In the genomic region with DNA sequence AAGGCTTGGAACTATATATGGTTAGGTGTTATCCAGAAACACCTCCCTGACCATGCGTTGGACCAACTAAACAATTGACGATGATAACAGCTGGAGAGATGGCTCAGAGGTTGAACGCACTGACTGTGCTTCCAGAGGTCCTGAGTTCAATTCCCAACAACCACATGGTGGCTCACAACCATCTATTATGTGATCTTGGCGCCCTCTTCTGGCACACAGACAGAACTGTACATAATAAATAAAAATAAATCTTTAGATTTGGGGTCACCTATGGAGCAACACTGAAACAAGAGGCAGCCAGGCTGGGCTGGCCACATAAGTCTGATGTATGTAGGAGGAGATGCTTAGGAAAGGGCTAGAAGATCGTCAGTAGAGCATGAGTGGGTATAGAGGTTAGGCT, we compare ENCODE assay signal across 13 mouse cellular contexts. TPM values are rescaled to one million over a fixed set of nuclear protein-coding genes. Genes with fewer than 3 reads are reported as not detected.
DNase-seq lines count a peak whose midpoint lies in the region; ATAC-seq and TF ChIP-seq lines count a peak whose summit lies in the region.
"Had no signal": no experiment of that assay in that cellular context is flagged by ENCODE, and none has a peak within 500 bp of the region (broad histone marks: within the 10 kb centered on the region; RNA-seq: fewer than 3 reads in every experiment).

No protein-coding gene starts in this region.

- H3K27me3 ChIP-seq in kidney, adult 2 months (replicated peaks; ENCODE audit: control insufficient read depth, insufficient read depth, low read length): no peaks in the 10 kb centered on the region
- no peaks in the 10 kb centered on the region for H3K27me3 ChIP-seq in ES-Bruce4 (ENCODE audit: control insufficient read depth, insufficient read depth, low read length, poor library complexity, severe bottlenecking)
- peaks cover 26% of the 10 kb centered on the region for H3K27me3 ChIP-seq in liver, embryonic 13.5 days
- peaks cover 45% of the 10 kb centered on the region for H3K27me3 ChIP-seq in embryonic facial prominence, embryonic 10.5 days (replicated peaks; ENCODE audit: low read depth, poor library complexity, severe bottlenecking)

- DNase-seq in kidney, adult 2 months: peak; percentile 21
- DNase-seq in kidney, postnatal 25 days: no peak
- peak; percentile 63 for DNase-seq in A20 (ENCODE audit: low read depth, low spot score)
- no peak for DNase-seq in liver, embryonic 13.5 days
- no peak for DNase-seq in embryonic facial prominence, embryonic 10.5 days (ENCODE audit: low spot score)
- no peak for DNase-seq in cerebellum, adult 18-20 months
- no peak for DNase-seq in cerebellum, postnatal 36 days
- DNase-seq: kidney, adult 8-10 months; right cerebral cortex, adult 18-20 months had no signal

- no peak for TF ChIP-seq POLR2A in kidney, adult 2 months (IDR thresholded peaks at IDR 0.05; ENCODE audit: low read depth, low read length)
- TF ChIP-seq POLR2A in ES-Bruce4 (IDR thresholded peaks at IDR 0.05; ENCODE audit: insufficient read depth, low read length): no peak

- H3K36me3 ChIP-seq in kidney, adult 2 months (ENCODE audit: control insufficient read depth, insufficient read depth, low read length): no peaks in the 10 kb centered on the region
- peaks cover 9% of the 10 kb centered on the region; the same call in 1 of the 2 replicates for H3K36me3 ChIP-seq in ES-Bruce4 (ENCODE audit: control insufficient read depth, insufficient read depth, low read length, poor library complexity, severe bottlenecking)
- 0 out of 2 replicates have a peak, but pooled peaks cover 15% of the 10 kb centered on the region for H3K36me3 ChIP-seq in liver, embryonic 13.5 days
- H3K36me3 ChIP-seq in embryonic facial prominence, embryonic 10.5 days (replicated peaks): peaks cover 85% of the 10 kb centered on the region

- H3K4me2 ChIP-seq in liver, embryonic 13.5 days: no peak overlapping the region
- H3K4me2 ChIP-seq: lung, embryonic 15.5 days had no signal

- no peak for TF ChIP-seq EP300 in ES-Bruce4 (IDR thresholded peaks at IDR 0.05; ENCODE audit: insufficient read depth, low read depth, low read length)

- no peak overlapping the region for H3K4me3 ChIP-seq in kidney, adult 2 months (ENCODE audit: insufficient read depth, low read depth, low read length)
- H3K4me3 ChIP-seq in ES-Bruce4 (ENCODE audit: low read depth, low read length): peak overlapping the region; percentile 1; the same call in 1 of the 2 replicates
- no peak overlapping the region for H3K4me3 ChIP-seq in liver, embryonic 13.5 days (replicated peaks)
- H3K4me3 ChIP-seq in embryonic facial prominence, embryonic 10.5 days: no peak overlapping the region
- H3K4me3 ChIP-seq: lung, embryonic 15.5 days; myocyte had no signal

- peak; percentile 35; the same call in 1 of the 2 replicates for TF ChIP-seq CTCF in kidney, adult 2 months (conservative IDR thresholded peaks at IDR 0.05; ENCODE audit: insufficient read depth, insufficient read length, low read depth, low read length)
- peak; percentile 51 for TF ChIP-seq CTCF in ES-Bruce4 (IDR thresholded peaks at IDR 0.05; ENCODE audit: low read depth, low read length)

- no peaks in the 10 kb centered on the region for H3K4me1 ChIP-seq in kidney, adult 2 months (ENCODE audit: control insufficient read depth, insufficient read depth, low read length)
- peaks cover 2% of the 10 kb centered on the region for H3K4me1 ChIP-seq in ES-Bruce4 (ENCODE audit: control insufficient read depth, insufficient read depth, low read length)
- peaks cover 16% of the 10 kb centered on the region for H3K4me1 ChIP-seq in liver, embryonic 13.5 days (replicated peaks)
- H3K4me1 ChIP-seq in embryonic facial prominence, embryonic 10.5 days: peaks cover 16% of the 10 kb centered on the region
- H3K4me1 ChIP-seq: lung, embryonic 15.5 days had no signal

- ATAC-seq in liver, embryonic 13.5 days (ENCODE audit: low read depth): 0 out of 2 replicates have a peak, but pooled peaks have one; percentile 22

- no peak overlapping the region for H3K27ac ChIP-seq in kidney, adult 2 months (ENCODE audit: insufficient read depth, low read depth, low read length)
- 0 out of 2 replicates have a peak overlapping the region, but pooled peaks have one; percentile 3 for H3K27ac ChIP-seq in ES-Bruce4 (ENCODE audit: insufficient read depth, low read length)
- no peak overlapping the region for H3K27ac ChIP-seq in liver, embryonic 13.5 days
- H3K27ac ChIP-seq in embryonic facial prominence, embryonic 10.5 days (replicated peaks): no peak overlapping the region
- H3K27ac ChIP-seq: lung, embryonic 15.5 days had no signal

- 73% methylated on average over 5 of the region's 5 CpGs for WGBS in kidney, adult 2 months
- 31% methylated on average over 5 of the region's 5 CpGs for WGBS in liver, embryonic 13.5 days (ENCODE audit: insufficient replicate concordance)
- 67% methylated on average over 5 of the region's 5 CpGs for WGBS in embryonic facial prominence, embryonic 10.5 days

- no peak overlapping the region for H3K9ac ChIP-seq in ES-Bruce4 (ENCODE audit: low read depth, poor library complexity, severe bottlenecking)
- no peak overlapping the region for H3K9ac ChIP-seq in liver, embryonic 13.5 days
- H3K9ac ChIP-seq: lung, embryonic 15.5 days had no signal

- no peaks in the 10 kb centered on the region for H3K9me3 ChIP-seq in ES-Bruce4 (replicated peaks; ENCODE audit: control insufficient read depth, insufficient read depth, low read length, poor library complexity, severe bottlenecking)
- no peaks in the 10 kb centered on the region for H3K9me3 ChIP-seq in liver, embryonic 13.5 days (replicated peaks)
- no peaks in the 10 kb centered on the region for H3K9me3 ChIP-seq in embryonic facial prominence, embryonic 10.5 days
- H3K9me3 ChIP-seq: lung, embryonic 15.5 days had no signal

RNA-seq across cellular contexts. Expression of a gene that starts 8.6 kb away (rescaled TPM):
- 1.7 and 3.0 TPM in 2 replicates for polyA plus RNA-seq in kidney, adult 2 months (2012; rRNA removed)
- 19.8 and 21.4 TPM in 2 replicates for polyA plus RNA-seq in ES-Bruce4 (2011; ENCODE audit: insufficient read depth, insufficient read length, low read depth, missing spikeins)
- polyA plus RNA-seq in liver, embryonic 13.5 days (2015; fragmentation: Nextera tagmentation; extraction: Ambion mirVana): 0.21 and 0.31 TPM in 2 replicates
- 11.4 and 13.0 TPM in 2 replicates for polyA plus RNA-seq in embryonic facial prominence, embryonic 10.5 days (2016; fragmentation: Nextera tagmentation; extraction: Ambion mirVana)

RNA-seq across cellular contexts. Expression of a gene that starts 11.4 kb away (rescaled TPM):
- 2.7 and 6.0 TPM in 2 replicates for polyA plus RNA-seq in kidney, adult 2 months (2012; rRNA removed)
- polyA plus RNA-seq in ES-Bruce4 (2011; ENCODE audit: insufficient read depth, insufficient read length, low read depth, missing spikeins): 8.5 and 9.1 TPM in 2 replicates
- polyA plus RNA-seq in liver, embryonic 13.5 days (2015; fragmentation: Nextera tagmentation; extraction: Ambion mirVana): 14.0 and 15.1 TPM in 2 replicates
- 2.0 and 2.1 TPM in 2 replicates for polyA plus RNA-seq in embryonic facial prominence, embryonic 10.5 days (2016; fragmentation: Nextera tagmentation; extraction: Ambion mirVana)

RNA-seq across cellular contexts. Expression of a gene that starts 21.1 kb away (rescaled TPM):
- polyA plus RNA-seq in kidney, adult 2 months (2012; rRNA removed): not detected in 2 replicates
- not detected in 2 replicates for polyA plus RNA-seq in ES-Bruce4 (2011; ENCODE audit: insufficient read depth, insufficient read length, low read depth, missing spikeins)
- polyA plus RNA-seq in liver, embryonic 13.5 days (2015; fragmentation: Nextera tagmentation; extraction: Ambion mirVana): 0.32 and 0.38 TPM in 2 replicates
- 0.04 TPM in 1 of 2 replicates, not detected in the other for polyA plus RNA-seq in embryonic facial prominence, embryonic 10.5 days (2016; fragmentation: Nextera tagmentation; extraction: Ambion mirVana)
- polyA plus RNA-seq: heart, embryonic 16.5 days; lung, embryonic 15.5 days had no signal

RNA-seq across cellular contexts. Expression of a gene that starts 21.6 kb away (rescaled TPM):
- polyA plus RNA-seq in kidney, adult 2 months (2012; rRNA removed): 44.4 and 48.3 TPM in 2 replicates
- polyA plus RNA-seq in ES-Bruce4 (2011; ENCODE audit: insufficient read depth, insufficient read length, low read depth, missing spikeins): 129 and 136 TPM in 2 replicates
- 150 and 166 TPM in 2 replicates for polyA plus RNA-seq in liver, embryonic 13.5 days (2015; fragmentation: Nextera tagmentation; extraction: Ambion mirVana)
- 160 and 175 TPM in 2 replicates for polyA plus RNA-seq in embryonic facial prominence, embryonic 10.5 days (2016; fragmentation: Nextera tagmentation; extraction: Ambion mirVana)

RNA-seq across cellular contexts. Expression of a gene that starts 37.1 kb away (rescaled TPM):
- 0.12 TPM in 1 of 2 replicates, not detected in the other for polyA plus RNA-seq in kidney, adult 2 months (2012; rRNA removed)
- polyA plus RNA-seq in ES-Bruce4 (2011; ENCODE audit: insufficient read depth, insufficient read length, low read depth, missing spikeins): not detected in 2 replicates
- 1.6 and 2.0 TPM in 2 replicates for polyA plus RNA-seq in liver, embryonic 13.5 days (2015; fragmentation: Nextera tagmentation; extraction: Ambion mirVana)
- 0.09 and 0.10 TPM in 2 replicates for polyA plus RNA-seq in embryonic facial prominence, embryonic 10.5 days (2016; fragmentation: Nextera tagmentation; extraction: Ambion mirVana)
- polyA plus RNA-seq: heart, embryonic 16.5 days; myocyte had no signal

Comparison
In these comparisons a context has a peak if more than half of its experiments do, and no peak if none do; other contexts are left out.
1. DNase-seq: peak in kidney, adult 2 months (single experiment) and A20 (single experiment); none in kidney, postnatal 25 days (0 of 2), liver, embryonic 13.5 days (single experiment), embryonic facial prominence, embryonic 10.5 days (single experiment), cerebellum, adult 18-20 months (0 of 2) and cerebellum, postnatal 36 days (0 of 2).